Mouse (Mus musculus) liver, adult 2 months (tissue): ENCODE data around the gene Sike1.

Experiments
- CTCF ChIP-seq: fragments of 200-500 bp; IDR thresholded peaks from 2 replicates; pipeline ENCODE4 v1.5.1; 2011; ENCODE audit warnings: low read depth, low read length, control low read depth
- POLR2A ChIP-seq: fragments of 200-500 bp; IDR thresholded peaks from 2 replicates; pipeline ENCODE4 v1.6.1; 2011; ENCODE audit warnings: low read length, control low read depth; ENCODE audit not compliant: insufficient read depth; ENCODE audit errors: extremely low read depth

DNA sequence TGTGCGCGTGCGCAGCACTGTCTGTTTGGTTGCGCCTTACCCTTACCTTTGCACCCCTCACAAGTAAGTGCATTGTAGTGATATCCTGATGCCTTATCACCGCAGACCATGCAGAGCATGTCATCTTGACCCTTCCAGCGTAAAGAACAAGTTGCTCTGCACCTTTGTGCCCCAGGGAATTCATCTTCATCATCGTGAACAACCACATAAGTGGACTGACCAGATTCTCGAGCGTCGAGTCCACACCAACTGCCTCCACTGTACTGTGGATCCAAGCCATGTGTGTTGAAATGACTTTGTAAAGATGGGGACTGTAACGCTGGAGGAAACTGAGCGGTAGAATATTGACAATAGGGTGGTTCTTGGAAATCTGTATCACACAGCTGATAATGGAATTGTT is 41.0 kb upstream of the Sike1 start:
- TF ChIP-seq CTCF (no peak), POLR2A (no peak)
